Mouse (Mus musculus): ENCODE measurements around the gene Higd1a. TPM values are rescaled to one million over a fixed set of nuclear protein-coding genes. Genes with fewer than 3 reads are reported as not detected.

Gene Higd1a
- polyA plus RNA-seq, 1 experiment from 2014 or later: 116 TPM

DNA sequence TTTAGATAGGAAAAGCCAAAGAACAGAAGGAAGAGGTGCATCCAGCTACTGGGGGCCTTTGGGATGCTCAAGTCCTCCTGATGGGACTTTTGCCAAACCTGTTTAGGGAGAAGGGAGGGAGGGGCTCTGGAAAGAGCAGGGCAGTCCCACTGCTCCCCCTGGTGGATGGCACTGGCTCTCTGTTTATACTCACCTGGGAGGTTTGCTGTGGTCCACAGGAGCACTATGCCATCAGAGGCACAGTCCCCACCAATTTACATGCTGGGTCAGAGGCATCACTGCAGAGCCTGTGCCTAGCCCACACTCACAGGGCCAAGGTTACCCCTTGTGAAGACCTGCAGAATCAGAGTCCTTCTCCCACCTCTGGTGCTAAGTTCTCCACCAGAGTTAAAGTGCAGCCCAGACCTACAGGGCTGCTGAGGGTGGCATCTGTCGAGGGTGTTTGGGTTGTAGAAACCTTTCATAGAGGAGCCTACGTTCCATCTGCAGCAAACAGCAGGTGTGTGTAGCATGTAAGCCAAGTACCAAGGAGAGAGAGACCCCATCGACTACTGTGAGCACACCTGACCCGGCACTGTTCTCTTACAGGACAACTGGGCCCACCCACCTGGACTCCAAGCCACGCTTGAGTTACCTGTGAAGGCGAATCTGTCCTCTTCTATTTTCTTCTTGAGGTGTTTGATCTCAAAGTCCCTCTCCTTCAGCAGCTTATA lies 27.8 kb downstream of the Higd1a start:
- Histone ChIP-seq H3K9me3 (ENCODE audit: control insufficient read depth, low read length) (no peaks in the 10 kb centered on the region), H3K4me1 (replicated peaks; ENCODE audit: control insufficient read depth, insufficient read depth, low read length) (no peaks in the 10 kb centered on the region), H3K9ac (replicated peaks; ENCODE audit: low read depth, low read length) (no peak overlapping the region), H3K27ac (ENCODE audit: low read length) (no peak overlapping the region), H3K36me3 (ENCODE audit: control insufficient read depth, insufficient read depth) (no peaks in the 10 kb centered on the region), H3K4me2 (ENCODE audit: low read length) (no peak overlapping the region), H3K4me3 (replicated peaks; ENCODE audit: low read length) (no peak overlapping the region), H3K27me3 (replicated peaks; ENCODE audit: control insufficient read depth, insufficient read depth, low read length) (no peaks in the 10 kb centered on the region)
- WGBS: 86% methylated on average over 6 of the region's 6 CpGs
- ATAC-seq: 0 out of 2 replicates have a peak, but pooled peaks have one; percentile 44

DNA sequence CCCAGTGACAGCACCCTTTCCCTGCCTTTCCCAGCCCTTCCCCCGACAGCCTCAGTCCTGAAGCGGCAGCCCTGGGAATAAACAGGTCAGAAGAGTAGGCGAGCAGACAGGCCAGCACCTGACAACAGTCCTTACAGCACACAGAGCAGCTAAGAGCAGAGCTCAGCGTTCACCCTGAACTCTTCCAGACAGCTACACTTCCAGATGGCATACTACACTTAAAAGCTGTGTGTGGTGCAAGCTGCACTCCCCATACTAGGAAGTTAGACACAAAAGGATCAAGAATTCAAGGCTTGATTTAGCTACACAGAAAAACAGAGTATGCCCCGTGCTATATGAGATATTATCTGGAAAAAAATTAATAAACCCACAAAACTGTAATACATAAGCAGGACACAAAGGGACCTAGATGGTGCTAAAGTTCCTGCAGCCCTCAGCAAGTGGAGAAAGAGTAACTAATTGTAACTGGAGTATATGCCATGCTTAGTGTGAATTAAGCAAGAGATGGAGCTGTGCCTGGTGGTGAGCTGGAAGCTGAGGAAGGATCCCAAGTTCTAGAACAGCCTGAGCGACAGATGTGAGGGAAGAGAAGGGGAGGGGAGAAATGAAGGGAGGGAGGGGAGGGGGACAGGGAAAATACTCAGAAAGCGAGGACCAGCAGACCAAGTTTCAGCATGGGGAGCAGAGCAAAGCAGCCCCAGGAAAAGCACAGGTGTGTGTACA lies 28.7 kb downstream of the Higd1a start:
- 67% methylated on average over 7 of the region's 7 CpGs for WGBS
- Histone ChIP-seq H3K9ac (replicated peaks; ENCODE audit: low read depth, low read length) (no peak overlapping the region), H3K4me3 (replicated peaks; ENCODE audit: low read length) (no peak overlapping the region), H3K27ac (ENCODE audit: low read length) (no peak overlapping the region), H3K36me3 (ENCODE audit: control insufficient read depth, insufficient read depth) (no peaks in the 10 kb centered on the region), H3K27me3 (replicated peaks; ENCODE audit: control insufficient read depth, insufficient read depth, low read length) (no peaks in the 10 kb centered on the region), H3K4me2 (ENCODE audit: low read length) (no peak overlapping the region), H3K9me3 (ENCODE audit: control insufficient read depth, low read length) (no peaks in the 10 kb centered on the region), H3K4me1 (replicated peaks; ENCODE audit: control insufficient read depth, insufficient read depth, low read length) (no peaks in the 10 kb centered on the region)
- ATAC-seq: no peak

GRCm38 (mm10) chr9:121828314-121828713 lies 29.8 kb downstream of the Higd1a start:
- H3K9me3 ChIP-seq (ENCODE audit: control insufficient read depth, low read length): no peaks in the 10 kb centered on the region
- no peak overlapping the region for H3K4me3 ChIP-seq (replicated peaks; ENCODE audit: low read length)
- H3K4me2 ChIP-seq (ENCODE audit: low read length): no peak overlapping the region
- no peaks in the 10 kb centered on the region for H3K27me3 ChIP-seq (replicated peaks; ENCODE audit: control insufficient read depth, insufficient read depth, low read length)
- 87% methylated on average over 6 of the region's 6 CpGs for whole genome bisulfite sequencing
- no peak for ATAC-seq
- no peak overlapping the region for H3K27ac ChIP-seq (ENCODE audit: low read length)
- peaks cover 7% of the 10 kb centered on the region for H3K4me1 ChIP-seq (replicated peaks; ENCODE audit: control insufficient read depth, insufficient read depth, low read length)
- H3K36me3 ChIP-seq (ENCODE audit: control insufficient read depth, insufficient read depth): no peaks in the 10 kb centered on the region
- no peak overlapping the region for H3K9ac ChIP-seq (replicated peaks; ENCODE audit: low read depth, low read length)

DNA sequence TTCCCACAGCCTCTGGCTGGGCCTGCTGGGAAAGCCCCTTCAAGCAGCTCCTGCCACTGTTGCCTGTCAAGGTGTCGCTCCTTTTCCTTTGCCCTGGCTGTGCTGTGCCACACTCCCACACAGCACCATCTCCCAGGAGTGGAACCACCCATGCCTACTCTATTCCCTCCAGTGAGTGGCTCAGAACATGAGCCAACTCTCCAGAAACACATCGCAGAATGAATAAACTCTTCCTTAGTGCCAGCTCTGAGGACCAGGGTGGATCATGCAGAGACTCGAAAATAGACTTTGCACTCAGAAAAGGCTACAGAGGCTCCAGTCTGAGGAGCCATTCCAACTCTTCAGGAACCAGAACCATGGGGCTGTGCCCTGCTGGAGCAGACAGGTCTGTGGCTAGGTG lies 31.8 kb downstream of the Higd1a start:
- no peaks in the 10 kb centered on the region for H3K36me3 ChIP-seq (ENCODE audit: control insufficient read depth, insufficient read depth)
- H3K9ac ChIP-seq (replicated peaks; ENCODE audit: low read depth, low read length): no peak overlapping the region
- no peaks in the 10 kb centered on the region for H3K9me3 ChIP-seq (ENCODE audit: control insufficient read depth, low read length)
- no peak overlapping the region for H3K4me3 ChIP-seq (replicated peaks; ENCODE audit: low read length)
- no peaks in the 10 kb centered on the region for H3K27me3 ChIP-seq (replicated peaks; ENCODE audit: control insufficient read depth, insufficient read depth, low read length)
- H3K4me1 ChIP-seq (replicated peaks; ENCODE audit: control insufficient read depth, insufficient read depth, low read length): peaks cover 17% of the 10 kb centered on the region
- 92% methylated on average over 3 of the region's 3 CpGs for WGBS
- H3K27ac ChIP-seq (ENCODE audit: low read length): no peak overlapping the region
- ATAC-seq: no peak
- H3K4me2 ChIP-seq (ENCODE audit: low read length): no peak overlapping the region

- Histone ChIP-seq H3K27me3 (replicated peaks; ENCODE audit: control insufficient read depth, insufficient read depth, low read length) (no peaks in the 10 kb centered on the region), H3K4me2 (ENCODE audit: low read length) (no peak overlapping the region), H3K36me3 (ENCODE audit: control insufficient read depth, insufficient read depth) (no peaks in the 10 kb centered on the region), H3K27ac (ENCODE audit: low read length) (no peak overlapping the region), H3K9ac (replicated peaks; ENCODE audit: low read depth, low read length) (no peak overlapping the region), H3K4me1 (replicated peaks; ENCODE audit: control insufficient read depth, insufficient read depth, low read length) (peaks cover 27% of the 10 kb centered on the region), H3K4me3 (replicated peaks; ENCODE audit: low read length) (no peak overlapping the region), H3K9me3 (ENCODE audit: control insufficient read depth, low read length) (no peaks in the 10 kb centered on the region)
- 38% methylated on average over 7 of the region's 7 CpGs for whole genome bisulfite sequencing
- peak; percentile 37; the same call in 1 of the 2 replicates for ATAC-seq
Measured at GRCm38 (mm10) chr9:121823991-121824390, 34.2 kb downstream of the Higd1a start.

GRCm38 (mm10) chr9:121823051-121823450 lies 35.1 kb downstream of the Higd1a start:
- Histone ChIP-seq H3K9me3 (ENCODE audit: control insufficient read depth, low read length) (no peaks in the 10 kb centered on the region), H3K4me1 (replicated peaks; ENCODE audit: control insufficient read depth, insufficient read depth, low read length) (peaks cover 27% of the 10 kb centered on the region), H3K27ac (ENCODE audit: low read length) (peak overlapping the region; percentile 81), H3K27me3 (replicated peaks; ENCODE audit: control insufficient read depth, insufficient read depth, low read length) (no peaks in the 10 kb centered on the region), H3K4me3 (replicated peaks; ENCODE audit: low read length) (no peak overlapping the region), H3K36me3 (ENCODE audit: control insufficient read depth, insufficient read depth) (no peaks in the 10 kb centered on the region), H3K9ac (replicated peaks; ENCODE audit: low read depth, low read length) (no peak overlapping the region), H3K4me2 (ENCODE audit: low read length) (no peak overlapping the region)
- 91% methylated on average over 1 of the region's 1 CpGs for WGBS
- ATAC-seq: no peak

GRCm38 (mm10) chr9:121822585-121822991 lies 35.6 kb downstream of the Higd1a start:
- WGBS: 23% methylated on average over 6 of the region's 6 CpGs
- Histone ChIP-seq H3K9me3 (ENCODE audit: control insufficient read depth, low read length) (no peaks in the 10 kb centered on the region), H3K4me3 (replicated peaks; ENCODE audit: low read length) (no peak overlapping the region), H3K27me3 (replicated peaks; ENCODE audit: control insufficient read depth, insufficient read depth, low read length) (no peaks in the 10 kb centered on the region), H3K9ac (replicated peaks; ENCODE audit: low read depth, low read length) (no peak overlapping the region), H3K36me3 (ENCODE audit: control insufficient read depth, insufficient read depth) (no peaks in the 10 kb centered on the region), H3K27ac (ENCODE audit: low read length) (peak overlapping the region; percentile 81), H3K4me2 (ENCODE audit: low read length) (no peak overlapping the region), H3K4me1 (replicated peaks; ENCODE audit: control insufficient read depth, insufficient read depth, low read length) (peaks cover 27% of the 10 kb centered on the region)
- ATAC-seq: peak; percentile 93

GRCm38 (mm10) chr9:121820765-121821164 lies 37.4 kb downstream of the Higd1a start:
- no peak overlapping the region for H3K27ac ChIP-seq (ENCODE audit: low read length)
- no peaks in the 10 kb centered on the region for H3K9me3 ChIP-seq (ENCODE audit: control insufficient read depth, low read length)
- H3K4me1 ChIP-seq (replicated peaks; ENCODE audit: control insufficient read depth, insufficient read depth, low read length): peaks cover 27% of the 10 kb centered on the region
- H3K4me2 ChIP-seq (ENCODE audit: low read length): no peak overlapping the region
- no peaks in the 10 kb centered on the region for H3K27me3 ChIP-seq (replicated peaks; ENCODE audit: control insufficient read depth, insufficient read depth, low read length)
- 71% methylated on average over 5 of the region's 5 CpGs for WGBS
- ATAC-seq: no peak
- H3K36me3 ChIP-seq (ENCODE audit: control insufficient read depth, insufficient read depth): no peaks in the 10 kb centered on the region
- H3K4me3 ChIP-seq (replicated peaks; ENCODE audit: low read length): no peak overlapping the region
- H3K9ac ChIP-seq (replicated peaks; ENCODE audit: low read depth, low read length): no peak overlapping the region

GRCm38 (mm10) chr9:121819771-121820471 lies 38.2 kb downstream of the Higd1a start:
- H3K27ac ChIP-seq (ENCODE audit: low read length): peak overlapping the region; percentile 29; the same call in 1 of the 2 replicates
- no peak overlapping the region for H3K4me3 ChIP-seq (replicated peaks; ENCODE audit: low read length)
- ATAC-seq: no peak
- H3K9ac ChIP-seq (replicated peaks; ENCODE audit: low read depth, low read length): no peak overlapping the region
- WGBS: 36% methylated on average over 7 of the region's 7 CpGs
- no peak overlapping the region for H3K4me2 ChIP-seq (ENCODE audit: low read length)
- no peaks in the 10 kb centered on the region for H3K9me3 ChIP-seq (ENCODE audit: control insufficient read depth, low read length)
- peaks cover 27% of the 10 kb centered on the region for H3K4me1 ChIP-seq (replicated peaks; ENCODE audit: control insufficient read depth, insufficient read depth, low read length)
- H3K27me3 ChIP-seq (replicated peaks; ENCODE audit: control insufficient read depth, insufficient read depth, low read length): no peaks in the 10 kb centered on the region
- H3K36me3 ChIP-seq (ENCODE audit: control insufficient read depth, insufficient read depth): no peaks in the 10 kb centered on the region

Measured in forebrain, embryonic 16.5 days (tissue).